Comparison of ENCODE assay signal across 10 mouse cellular contexts in the genomic region with DNA sequence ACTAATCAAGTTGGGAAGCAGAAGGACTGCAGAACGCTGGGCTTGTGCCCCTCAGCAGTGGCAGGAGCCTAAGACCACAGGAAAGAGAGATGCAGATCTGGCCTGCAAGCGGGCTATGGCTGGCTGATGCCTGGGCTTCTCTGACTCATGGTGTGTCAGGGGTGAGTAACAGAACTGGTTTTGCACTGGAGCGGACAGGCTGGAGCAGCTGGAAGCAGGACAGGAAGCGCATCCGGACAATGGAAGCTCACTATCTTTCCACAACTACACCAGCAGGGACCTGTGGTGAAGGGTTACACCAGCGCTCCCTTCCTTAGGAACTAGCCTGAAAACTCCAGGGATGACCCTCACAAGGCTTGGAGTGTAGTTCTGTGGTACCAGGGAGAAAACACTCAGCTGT. TPM values are rescaled to one million over a fixed set of nuclear protein-coding genes. Genes with fewer than 3 reads are reported as not detected.
A peak's percentile ranks its signal among the peaks of the same experiment; 100 is the strongest.
DNase-seq lines count a peak whose midpoint lies in the region; ATAC-seq and TF ChIP-seq lines count a peak whose summit lies in the region.
"Had no signal": no experiment of that assay in that cellular context is flagged by ENCODE, and none has a peak within 500 bp of the region (broad histone marks: within the 10 kb centered on the region; RNA-seq: fewer than 3 reads in every experiment).

No protein-coding gene starts in this region.

- no peak overlapping the region for H3K9ac ChIP-seq in ES-Bruce4 (ENCODE audit: low read depth, poor library complexity, severe bottlenecking)
- no peak overlapping the region for H3K9ac ChIP-seq in liver, embryonic 15.5 days
- H3K9ac ChIP-seq in midbrain, embryonic 13.5 days (replicated peaks): no peak overlapping the region
- H3K9ac ChIP-seq in forebrain, embryonic 14.5 days (ENCODE audit: low read length): no peak overlapping the region
- H3K9ac ChIP-seq: midbrain, embryonic 12.5 days; stomach, embryonic 15.5 days had no signal

- 55% methylated on average over 6 of the region's 6 CpGs for WGBS in liver, embryonic 15.5 days (ENCODE audit: insufficient replicate concordance)
- WGBS in thymus, adult 2 months: 86% methylated on average over 6 of the region's 6 CpGs
- WGBS in midbrain, embryonic 13.5 days: 94% methylated on average over 6 of the region's 6 CpGs
- 91% methylated on average over 6 of the region's 6 CpGs for WGBS in forebrain, embryonic 14.5 days

- ATAC-seq in liver, embryonic 15.5 days (ENCODE audit: insufficient read depth): peak; percentile 28; the same call in 1 of the 2 replicates
- ATAC-seq in midbrain, embryonic 13.5 days: no peak
- ATAC-seq in forebrain, embryonic 14.5 days: no peak

- TF ChIP-seq CTCF in ES-Bruce4 (IDR thresholded peaks at IDR 0.05; ENCODE audit: low read depth, low read length): no peak
- no peak for TF ChIP-seq CTCF in thymus, adult 2 months (IDR thresholded peaks at IDR 0.05; ENCODE audit: borderline replicate concordance, control insufficient read depth, extremely low read depth, insufficient read depth, low read length, poor library complexity)

- H3K4me2 ChIP-seq in liver, embryonic 15.5 days: no peak overlapping the region
- no peak overlapping the region for H3K4me2 ChIP-seq in midbrain, embryonic 13.5 days (replicated peaks)
- H3K4me2 ChIP-seq in forebrain, embryonic 14.5 days (ENCODE audit: low read length): no peak overlapping the region
- H3K4me2 ChIP-seq: midbrain, embryonic 12.5 days; stomach, embryonic 15.5 days had no signal

- no peaks in the 10 kb centered on the region for H3K4me1 ChIP-seq in ES-Bruce4 (ENCODE audit: control insufficient read depth, insufficient read depth, low read length)
- 0 out of 2 replicates have a peak, but pooled peaks cover 4% of the 10 kb centered on the region for H3K4me1 ChIP-seq in liver, embryonic 15.5 days (replicated peaks)
- H3K4me1 ChIP-seq in thymus, adult 2 months (replicated peaks; ENCODE audit: control insufficient read depth, insufficient read depth, low read length): no peaks in the 10 kb centered on the region
- peaks cover 12% of the 10 kb centered on the region for H3K4me1 ChIP-seq in midbrain, embryonic 13.5 days (replicated peaks)
- H3K4me1 ChIP-seq in forebrain, embryonic 14.5 days (ENCODE audit: control insufficient read depth, insufficient read depth, low read length): peaks cover 10% of the 10 kb centered on the region; the same call in 1 of the 2 replicates
- H3K4me1 ChIP-seq: stomach, embryonic 15.5 days had no signal

- intact Hi-C loops in heart, postnatal 14 days (cut with DNase I): no loop called here

- H3K27ac ChIP-seq in ES-Bruce4 (ENCODE audit: insufficient read depth, low read length): peak overlapping the region; percentile 35
- H3K27ac ChIP-seq in liver, embryonic 15.5 days (replicated peaks): no peak overlapping the region
- no peak overlapping the region for H3K27ac ChIP-seq in thymus, adult 2 months (ENCODE audit: control insufficient read depth, insufficient read depth, low read length)
- H3K27ac ChIP-seq in midbrain, embryonic 13.5 days: no peak overlapping the region
- H3K27ac ChIP-seq in forebrain, embryonic 14.5 days (ENCODE audit: low read depth, low read length): no peak overlapping the region
- H3K27ac ChIP-seq: midbrain, embryonic 12.5 days; stomach, embryonic 15.5 days had no signal

- TF ChIP-seq POLR2A in ES-Bruce4 (IDR thresholded peaks at IDR 0.05; ENCODE audit: insufficient read depth, low read length): no peak
- no peak for TF ChIP-seq POLR2A in thymus, adult 2 months (IDR thresholded peaks at IDR 0.05; ENCODE audit: control insufficient read depth, extremely low read depth, insufficient read depth, low read length, poor library complexity)

- DNase-seq in adrenal gland, adult 8-10 months: peak; percentile 65
- peak; percentile 23 to 44 for DNase-seq in heart, postnatal 14 days
- no peak for DNase-seq in thymus, adult 2 months
- no peak for DNase-seq in forebrain, embryonic 14.5 days (ENCODE audit: low spot score)
- DNase-seq in thymus, postnatal 4 days: no peak

- H3K9me3 ChIP-seq in ES-Bruce4 (replicated peaks; ENCODE audit: control insufficient read depth, insufficient read depth, low read length, poor library complexity, severe bottlenecking): peaks cover 4% of the 10 kb centered on the region; the same call in 1 of the 2 replicates
- no peaks in the 10 kb centered on the region for H3K9me3 ChIP-seq in liver, embryonic 15.5 days (replicated peaks)
- no peaks in the 10 kb centered on the region for H3K9me3 ChIP-seq in midbrain, embryonic 13.5 days
- no peaks in the 10 kb centered on the region for H3K9me3 ChIP-seq in forebrain, embryonic 14.5 days (replicated peaks; ENCODE audit: control insufficient read depth, low read length)
- H3K9me3 ChIP-seq: midbrain, embryonic 12.5 days; stomach, embryonic 15.5 days had no signal

- no peaks in the 10 kb centered on the region for H3K27me3 ChIP-seq in ES-Bruce4 (ENCODE audit: control insufficient read depth, insufficient read depth, low read length, poor library complexity, severe bottlenecking)
- no peaks in the 10 kb centered on the region for H3K27me3 ChIP-seq in liver, embryonic 15.5 days
- H3K27me3 ChIP-seq in thymus, adult 2 months (ENCODE audit: control insufficient read depth, insufficient read depth, low read length): no peaks in the 10 kb centered on the region
- H3K27me3 ChIP-seq in midbrain, embryonic 13.5 days: no peaks in the 10 kb centered on the region
- H3K27me3 ChIP-seq in forebrain, embryonic 14.5 days (replicated peaks; ENCODE audit: control insufficient read depth, insufficient read depth, low read length): no peaks in the 10 kb centered on the region
- H3K27me3 ChIP-seq: midbrain, embryonic 12.5 days; stomach, embryonic 15.5 days had no signal

- TF ChIP-seq EP300 in ES-Bruce4 (IDR thresholded peaks at IDR 0.05; ENCODE audit: insufficient read depth, low read depth, low read length): peak; percentile 67; the same call in 1 of the 2 replicates

- no peaks in the 10 kb centered on the region for H3K36me3 ChIP-seq in ES-Bruce4 (ENCODE audit: control insufficient read depth, insufficient read depth, low read length, poor library complexity, severe bottlenecking)
- no peaks in the 10 kb centered on the region for H3K36me3 ChIP-seq in liver, embryonic 15.5 days (replicated peaks)
- no peaks in the 10 kb centered on the region for H3K36me3 ChIP-seq in thymus, adult 2 months (ENCODE audit: control insufficient read depth, insufficient read depth, low read length)
- no peaks in the 10 kb centered on the region for H3K36me3 ChIP-seq in midbrain, embryonic 13.5 days
- H3K36me3 ChIP-seq in forebrain, embryonic 14.5 days (ENCODE audit: control insufficient read depth, insufficient read depth, low read length): no peaks in the 10 kb centered on the region
- H3K36me3 ChIP-seq: midbrain, embryonic 12.5 days; stomach, embryonic 15.5 days had no signal

- no peak overlapping the region for H3K4me3 ChIP-seq in ES-Bruce4 (ENCODE audit: low read depth, low read length)
- H3K4me3 ChIP-seq in liver, embryonic 15.5 days (replicated peaks): no peak overlapping the region
- H3K4me3 ChIP-seq in thymus, adult 2 months (ENCODE audit: control insufficient read depth, insufficient read depth, low read length): no peak overlapping the region
- no peak overlapping the region for H3K4me3 ChIP-seq in midbrain, embryonic 13.5 days (replicated peaks)
- H3K4me3 ChIP-seq in forebrain, embryonic 14.5 days (ENCODE audit: low read depth, low read length): no peak overlapping the region
- H3K4me3 ChIP-seq: midbrain, embryonic 12.5 days; stomach, embryonic 15.5 days had no signal

RNA-seq across cellular contexts. Expression of a gene that starts 34.9 kb away (rescaled TPM):
- polyA plus RNA-seq in ES-Bruce4 (2011; ENCODE audit: insufficient read depth, insufficient read length, low read depth, missing spikeins): 18.7 and 19.4 TPM in 2 replicates
- 10 to 100 TPM; 42.4 to 60.1 (median 50.4) TPM for total RNA-seq in adrenal gland, adult 8-10 months (2022)
- total RNA-seq in heart, postnatal 14 days (2021): 10 to 100 TPM; 25.7 to 28.7 TPM
- polyA plus RNA-seq in liver, embryonic 15.5 days (2015; fragmentation: Nextera tagmentation; extraction: Ambion mirVana): 6.1 and 6.3 TPM in 2 replicates
- polyA plus RNA-seq in thymus, adult 2 months (2012; rRNA removed): 4.8 and 6.5 TPM in 2 replicates
- polyA plus RNA-seq in midbrain, embryonic 13.5 days (2015; fragmentation: Nextera tagmentation; extraction: Ambion mirVana): 71.6 and 74.8 TPM in 2 replicates
- 88.8 and 92.6 TPM in 2 replicates for polyA plus RNA-seq in forebrain, embryonic 14.5 days (2014; fragmentation: Nextera tagmentation; extraction: Ambion mirVana)

RNA-seq across cellular contexts. Expression of a gene that starts 44.8 kb away (rescaled TPM):
- 48.4 and 56.7 TPM in 2 replicates for polyA plus RNA-seq in ES-Bruce4 (2011; ENCODE audit: insufficient read depth, insufficient read length, low read depth, missing spikeins)
- 10 to 100 TPM; 61.5 to 75.7 (median 67.7) TPM for total RNA-seq in adrenal gland, adult 8-10 months (2022)
- total RNA-seq in heart, postnatal 14 days (2021): 10 to 100 TPM; 51.8 to 58.6 TPM
- 9.5 and 10.7 TPM in 2 replicates for polyA plus RNA-seq in liver, embryonic 15.5 days (2015; fragmentation: Nextera tagmentation; extraction: Ambion mirVana)
- polyA plus RNA-seq in thymus, adult 2 months (2012; rRNA removed): 36.6 and 40.1 TPM in 2 replicates
- polyA plus RNA-seq in midbrain, embryonic 13.5 days (2015; fragmentation: Nextera tagmentation; extraction: Ambion mirVana): 48.0 and 51.2 TPM in 2 replicates
- polyA plus RNA-seq in forebrain, embryonic 14.5 days (2014; fragmentation: Nextera tagmentation; extraction: Ambion mirVana): 37.1 and 43.4 TPM in 2 replicates

Comparison
In these comparisons a context has a peak if more than half of its experiments do, and no peak if none do; other contexts are left out.
1. DNase-seq: peak in adrenal gland, adult 8-10 months (single experiment) and heart, postnatal 14 days (2 of 2); none in thymus, adult 2 months (single experiment), forebrain, embryonic 14.5 days (single experiment) and thymus, postnatal 4 days (single experiment).